Mouse (Mus musculus) MEL (cell line): ENCODE results near the gene Iqschfp. TPM values are rescaled to one million over a fixed set of nuclear protein-coding genes. Genes with fewer than 3 reads are reported as not detected.

ENCODE experiments used
- DNase-seq: peaks from one replicate; pipeline ENCODE4 v3.0.0; 2011; ENCODE audit warnings: low read depth, low spot score
- H3K27ac ChIP-seq: 2 replicates; pipeline ENCODE4 v1.5.1; 2012; ENCODE audit warnings: low read depth, mild to moderate bottlenecking, control low read depth, low read length, moderate library complexity; ENCODE audit not compliant: control insufficient read depth
- H3K27me3 ChIP-seq, 2 experiments: fragments of 150-350 bp in 1 of 2; sonication (generic) in 1 of 2; 2 replicates each; pipeline ENCODE4 v1.6.1; 2012; ENCODE audit warnings: low read length in 2 of 2, mild to moderate bottlenecking in 2 of 2, improper control_type of control experiment in 1 of 2, moderate library complexity in 1 of 2; ENCODE audit not compliant: insufficient read depth in 2 of 2, control insufficient read depth in 1 of 2
- H3K36me3 ChIP-seq, 2 experiments: 2 replicates each; pipeline ENCODE4 v1.6.1; 2012 to 2014; ENCODE audit warnings: low read length in 2 of 2, improper control_type of control experiment in 1 of 2, inconsistent platforms in 1 of 2, mild to moderate bottlenecking in 1 of 2; ENCODE audit not compliant: insufficient read depth in 2 of 2, control insufficient read depth in 1 of 2
- H3K4me1 ChIP-seq, 2 experiments: fragments of 150-350 bp in 1 of 2; sonication (generic) in 1 of 2; 2 replicates each; pipeline ENCODE4 v1.6.1; 2012; ENCODE audit warnings: low read length in 2 of 2, improper control_type of control experiment in 1 of 2, mild to moderate bottlenecking in 1 of 2; ENCODE audit not compliant: insufficient read depth in 2 of 2, control insufficient read depth in 1 of 2
- H3K4me3 ChIP-seq, 2 experiments: fragments of 150-350 bp in 1 of 2; sonication (generic) in 1 of 2; 2 replicates each; pipeline ENCODE4 v1.5.1; 2012; ENCODE audit warnings: low read depth in 2 of 2, low read length in 2 of 2, mild to moderate bottlenecking in 2 of 2, moderate library complexity in 2 of 2, control low read depth in 1 of 2, improper control_type of control experiment in 1 of 2; ENCODE audit not compliant: control insufficient read depth in 1 of 2, insufficient read depth in 1 of 2
- H3K79me2 ChIP-seq: 2 replicates; pipeline ENCODE4 v1.6.1; 2012; ENCODE audit warnings: mild to moderate bottlenecking, low read length, moderate library complexity; ENCODE audit not compliant: control insufficient read depth, poor library complexity, insufficient read depth
- H3K9ac ChIP-seq: 2 replicates; pipeline ENCODE4 v1.6.1; 2012; ENCODE audit warnings: low read depth, mild to moderate bottlenecking, control low read depth, low read length, moderate library complexity; ENCODE audit not compliant: control insufficient read depth, poor library complexity, severe bottlenecking
- H3K9me3 ChIP-seq: fragments of 150-350 bp; sonication (generic); replicated peaks from 2 replicates; pipeline ENCODE4 v1.6.1; 2012; ENCODE audit warnings: mild to moderate bottlenecking, low read length, improper control_type of control experiment, moderate library complexity; ENCODE audit not compliant: insufficient read depth
- CHD1 ChIP-seq: IDR thresholded peaks from 2 replicates; pipeline ENCODE4 v1.6.1; 2012; ENCODE audit warnings: low read depth, mild to moderate bottlenecking, inconsistent platforms, low read length, improper control_type of control experiment
- CHD2 ChIP-seq: IDR thresholded peaks from 2 replicates; pipeline ENCODE4 v1.6.1; 2011; ENCODE audit warnings: low read length, improper control_type of control experiment
- CTCF ChIP-seq, 3 experiments: IDR thresholded peaks in 2 of 3; conservative IDR thresholded peaks in 1 of 3; 2 replicates each; pipeline ENCODE4 v1.5.1; 2011 to 2012; ENCODE audit warnings: low read length in 3 of 3, low read depth in 2 of 3, mild to moderate bottlenecking in 2 of 3, improper control_type of control experiment in 1 of 3, inconsistent platforms in 1 of 3, mixed read lengths in 1 of 3, moderate library complexity in 1 of 3; ENCODE audit not compliant: control insufficient read depth in 1 of 3, insufficient read depth in 1 of 3, poor library complexity in 1 of 3, severe bottlenecking in 1 of 3
- ELF1 ChIP-seq: IDR thresholded peaks from 2 replicates; pipeline ENCODE4 v1.6.1; 2014; ENCODE audit warnings: low read depth, mild to moderate bottlenecking, inconsistent platforms, low read length, improper control_type of control experiment, moderate library complexity
- GABPA ChIP-seq: IDR thresholded peaks from 2 replicates; pipeline ENCODE4 v1.6.1; 2012; ENCODE audit warnings: low read depth, mild to moderate bottlenecking, inconsistent platforms, low read length, improper control_type of control experiment, moderate library complexity
- KAT2A ChIP-seq: conservative IDR thresholded peaks from 2 replicates; pipeline ENCODE4 v1.6.1; 2012; ENCODE audit warnings: low read depth, low read length, improper control_type of control experiment, inconsistent platforms
- MAX ChIP-seq: IDR thresholded peaks from 2 replicates; pipeline ENCODE4 v1.6.1; 2011; ENCODE audit warnings: low read length, improper control_type of control experiment
- MEF2A ChIP-seq: IDR thresholded peaks from 2 replicates; pipeline ENCODE4 v1.6.1; 2014; ENCODE audit warnings: low read depth, mild to moderate bottlenecking, inconsistent platforms, low read length, improper control_type of control experiment; ENCODE audit not compliant: poor library complexity, insufficient replicate concordance, severe bottlenecking; ENCODE audit errors: extremely low read depth
- NRF1 ChIP-seq: IDR thresholded peaks from 2 replicates; pipeline ENCODE4 v1.6.1; 2014; ENCODE audit warnings: low read depth, mild to moderate bottlenecking, inconsistent platforms, low read length, improper control_type of control experiment, moderate library complexity; ENCODE audit not compliant: poor library complexity, insufficient read depth, severe bottlenecking
- POLR2AphosphoS5 ChIP-seq: IDR thresholded peaks from 2 replicates; pipeline ENCODE4 v1.6.1; 2012; ENCODE audit warnings: low read depth, borderline replicate concordance, mild to moderate bottlenecking, inconsistent platforms, low read length, moderate library complexity, mixed read lengths
- RCOR1 ChIP-seq: IDR thresholded peaks from 2 replicates; pipeline ENCODE4 v1.6.1; 2012; ENCODE audit warnings: low read depth, mild to moderate bottlenecking, inconsistent platforms, low read length, improper control_type of control experiment
- TBP ChIP-seq: IDR thresholded peaks from 2 replicates; pipeline ENCODE4 v1.8.0; 2011; ENCODE audit warnings: low read depth, low read length, improper control_type of control experiment
- UBTF ChIP-seq: IDR thresholded peaks from 2 replicates; pipeline ENCODE4 v1.6.1; 2012; ENCODE audit warnings: low read depth, mild to moderate bottlenecking, inconsistent platforms, low read length, improper control_type of control experiment, moderate library complexity, borderline replicate concordance; ENCODE audit not compliant: insufficient read depth
- ZC3H11A ChIP-seq: IDR thresholded peaks from 2 replicates; pipeline ENCODE4 v1.6.1; 2012; ENCODE audit warnings: low read depth, mild to moderate bottlenecking, inconsistent platforms, low read length, improper control_type of control experiment
- ZKSCAN1 ChIP-seq: IDR thresholded peaks from 2 replicates; pipeline ENCODE4 v1.6.1; 2012; ENCODE audit warnings: low read depth, mild to moderate bottlenecking, inconsistent platforms, low read length, improper control_type of control experiment, moderate library complexity
- ZNF384 ChIP-seq: IDR thresholded peaks from 2 replicates; pipeline ENCODE4 v1.6.1; 2012; ENCODE audit warnings: low read depth, mild to moderate bottlenecking, inconsistent platforms, low read length, improper control_type of control experiment
- polyA plus RNA-seq, 2 experiments: library from polyadenylated mRNA; stranded (reverse) in 1 of 2; unstranded in 1 of 2; fragments of >175 nt in 1 of 2; fragments of >200 nt in 1 of 2; gene quantifications; 2 replicates each; pipeline versions ENCODE4 v1.2.1 to v1.2.4; 2012; ENCODE audit warnings: low replicate concordance in 2 of 2, low read depth in 1 of 2; ENCODE audit not compliant: insufficient read length in 2 of 2, insufficient read depth in 1 of 2, missing spikeins in 1 of 2
- total RNA-seq: library from RNA; depleted of rRNA; stranded (reverse); fragments of 300-350 nt; gene quantifications from 2 replicates; pipeline ENCODE4 v1.2.3, GENCODE M21; 2012

Iqschfp gene
- total and polyA plus RNA-seq, 3 experiments = not detected

DNA sequence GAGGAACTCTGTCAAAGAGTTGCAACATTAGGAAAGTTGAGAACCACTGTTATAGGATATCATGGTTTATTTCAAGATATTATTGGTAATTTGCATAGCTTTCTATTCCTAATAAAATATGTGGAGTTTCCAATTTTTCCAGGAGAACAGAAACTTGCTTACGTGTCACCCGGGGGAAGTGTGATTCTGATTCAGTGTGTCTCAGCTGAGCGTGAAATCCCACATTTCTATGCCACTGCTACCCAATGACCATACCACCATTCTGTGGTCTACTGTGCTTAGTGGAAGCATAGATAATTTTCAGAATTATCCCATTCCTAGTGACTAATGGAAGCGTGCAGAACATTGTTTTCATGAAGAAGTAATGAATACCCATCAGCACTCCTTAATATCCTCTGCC, 704.9 kb downstream of the Iqschfp start:
- H3K9ac ChIP-seq = no peak overlapping the region

GRCm38 (mm10) chr3:68602891-68603290, 710.9 kb downstream of the Iqschfp start:
- no peak for TF ChIP-seq RCOR1
- no peak for TF ChIP-seq KAT2A
- no peak for TF ChIP-seq ELF1
- TF ChIP-seq ZKSCAN1 = no peak
- no peak for TF ChIP-seq MEF2A
- TF ChIP-seq GABPA = no peak
- TF ChIP-seq ZC3H11A = no peak
- TF ChIP-seq POLR2AphosphoS5 = no peak
- TF ChIP-seq NRF1 = no peak
- TF ChIP-seq ZNF384 = no peak
- TF ChIP-seq CHD2 = no peak
- TF ChIP-seq CTCF (IDR thresholded peaks at IDR 0.05 in 2 of 3, conservative IDR thresholded peaks at IDR 0.05 in 1 of 3; ENCODE audit: control insufficient read depth in 1 of 3, insufficient read depth in 1 of 3, low read depth in 2 of 3, low read length in 3 of 3, poor library complexity in 1 of 3, severe bottlenecking in 1 of 3) = no peak
- no peak for TF ChIP-seq UBTF
- no peak for TF ChIP-seq TBP
- no peaks in the 10 kb centered on the region for H3K4me1 ChIP-seq
- no peak for DNase-seq
- H3K9ac ChIP-seq = no peak overlapping the region
- no peak overlapping the region for H3K4me3 ChIP-seq
- H3K27me3 ChIP-seq = no peaks in the 10 kb centered on the region
- H3K79me2 ChIP-seq = no peaks in the 10 kb centered on the region
- no peak overlapping the region for H3K27ac ChIP-seq
- no peaks in the 10 kb centered on the region for H3K9me3 ChIP-seq
- no peaks in the 10 kb centered on the region for H3K36me3 ChIP-seq

More for the DNA sequence above, 704.9 kb downstream of the Iqschfp start:
- no peaks in the 10 kb centered on the region for H3K27me3 ChIP-seq
- no peak for DNase-seq
- H3K4me1 ChIP-seq = no peaks in the 10 kb centered on the region
- no peaks in the 10 kb centered on the region for H3K9me3 ChIP-seq
- no peaks in the 10 kb centered on the region for H3K36me3 ChIP-seq
- no peaks in the 10 kb centered on the region for H3K79me2 ChIP-seq
- TF ChIP-seq ELF1 (no peak), CHD1 (no peak), MAX (no peak)
- TF ChIP-seq, all 39 proteins: peak for 0
- Histone ChIP-seq H3K4me3 (no peak overlapping the region), H3K27ac (no peak overlapping the region)
